Mouse (Mus musculus) cerebellum, postnatal 36 days (tissue): ENCODE data around the gene Cd9.

Experiments
- DNase-seq, 2 experiments: peaks; one replicate each; pipeline ENCODE4 v3.0.0; 2021 to 2022; ENCODE audit warnings: mixed read lengths in 2 of 2

Cd9 gene

GRCm38 (mm10) chr6:125473939-125474338, 20.7 kb downstream of the Cd9 start:
- no peak for DNase-seq

DNA sequence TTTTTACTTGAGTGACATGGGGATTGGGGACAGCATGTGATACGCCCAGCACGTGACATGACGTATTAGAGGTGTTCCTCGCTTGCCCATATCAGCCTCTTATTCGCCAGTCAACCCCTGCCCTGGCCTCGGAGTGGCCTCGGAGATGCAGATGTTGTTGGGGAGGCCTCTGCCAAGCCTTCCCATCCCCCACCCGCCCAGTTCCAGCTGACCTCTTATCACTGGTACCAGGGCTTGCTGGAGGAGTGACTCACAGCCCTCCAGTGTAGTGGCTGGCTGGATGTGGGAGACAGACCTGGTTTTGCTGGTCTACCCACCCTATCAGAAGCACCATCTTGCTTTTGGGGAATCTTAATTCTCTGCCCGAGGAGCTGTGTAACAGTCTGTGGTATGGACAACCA, 21.3 kb downstream of the Cd9 start:
- DNase-seq, result no peak

DNA sequence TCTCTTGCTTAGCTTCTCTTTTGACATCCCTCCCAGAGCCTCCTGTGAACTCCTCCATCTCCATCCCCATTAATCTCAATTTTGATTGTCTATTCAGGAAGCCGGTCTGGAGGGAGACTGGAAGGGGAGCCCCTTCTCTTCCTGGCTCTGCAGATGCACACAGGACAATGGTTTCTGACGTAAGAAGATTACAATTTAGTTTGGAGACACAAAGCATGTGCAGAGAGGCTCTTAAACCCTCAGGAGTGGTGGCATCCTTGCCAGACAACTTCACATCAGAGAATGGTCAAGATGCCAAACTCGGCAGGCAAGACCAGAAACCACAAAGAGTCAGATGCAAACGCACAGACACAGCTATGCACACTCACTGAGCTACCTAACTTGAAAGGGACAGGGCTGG, 22.7 kb downstream of the Cd9 start:
- DNase-seq, result no peak

DNA sequence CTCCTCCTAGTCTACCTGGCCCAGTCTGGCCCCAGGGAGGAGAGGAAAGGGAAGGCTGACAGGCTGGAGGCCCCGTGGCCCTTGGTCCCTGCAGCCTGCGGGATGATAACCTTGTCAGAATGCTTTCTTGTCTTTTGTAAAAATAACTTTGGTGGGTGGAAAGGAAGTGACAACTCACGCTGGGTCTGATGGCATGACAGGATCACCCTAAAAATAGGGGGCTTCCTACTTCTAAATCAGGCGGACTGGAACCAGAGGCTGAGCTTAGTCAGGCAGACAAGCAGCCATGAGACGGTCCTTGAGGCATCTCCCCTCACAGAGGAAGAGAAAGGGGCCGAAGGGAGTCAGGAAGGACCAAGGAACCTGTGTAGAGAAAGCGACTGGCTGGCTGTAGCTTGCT, 23.3 kb downstream of the Cd9 start:
- DNase-seq, result no peak

- DNase-seq, result no peak
Observed at GRCm38 (mm10) chr6:125470616-125471015, 24.0 kb downstream of the Cd9 start.

DNA sequence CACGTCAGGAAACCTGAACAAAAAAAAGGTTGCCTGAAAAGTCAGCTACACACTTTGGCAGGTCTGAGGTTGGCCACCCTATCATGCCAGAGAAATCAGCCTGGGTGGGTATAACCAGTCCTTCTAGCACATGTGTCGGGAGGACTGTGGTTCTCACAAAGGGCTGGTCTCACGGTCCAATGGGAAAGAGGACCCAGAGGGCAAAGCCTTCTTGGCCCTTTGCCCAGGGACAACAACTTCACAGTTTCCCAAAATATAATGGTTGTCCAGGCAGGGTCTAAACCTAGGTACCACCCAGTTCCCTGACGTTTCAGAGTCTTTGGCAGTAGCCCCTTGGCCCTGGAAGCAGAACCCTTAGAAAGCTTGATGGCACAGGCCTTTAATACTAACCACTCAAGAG, 25.4 kb downstream of the Cd9 start:
- no peak for DNase-seq

GRCm38 (mm10) chr6:125468179-125468960, 26.2 kb downstream of the Cd9 start:
- no peak for DNase-seq

GRCm38 (mm10) chr6:125467301-125467715, 27.3 kb downstream of the Cd9 start:
- DNase-seq, result peak; percentile 33 to 40

GRCm38 (mm10) chr6:125462312-125462711, 32.3 kb downstream of the Cd9 start:
- no peak for DNase-seq

GRCm38 (mm10) chr6:125461788-125462187, 32.8 kb downstream of the Cd9 start:
- DNase-seq, result no peak

DNA sequence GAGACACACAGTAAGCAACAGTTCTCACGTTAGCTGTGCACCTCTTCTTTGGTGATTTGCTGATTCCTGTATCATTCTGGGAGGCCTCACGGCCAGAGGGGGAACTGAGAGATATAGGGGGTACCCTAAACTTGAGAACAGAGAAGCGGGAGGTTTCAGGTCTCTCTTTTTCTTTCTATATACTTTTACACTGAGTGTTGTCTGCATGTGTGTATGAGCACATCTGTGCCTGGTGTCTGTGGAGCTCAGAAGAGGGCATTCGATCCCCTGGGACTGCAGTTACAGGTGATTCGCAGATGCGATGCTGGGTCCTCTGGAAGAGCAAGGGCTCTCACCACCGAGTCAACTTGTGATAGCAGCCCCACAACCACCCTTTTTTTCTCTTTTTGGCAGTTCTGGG, 33.3 kb downstream of the Cd9 start:
- no peak for DNase-seq

- no peak for DNase-seq
Observed at GRCm38 (mm10) chr6:125460589-125460988, 34.0 kb downstream of the Cd9 start.

GRCm38 (mm10) chr6:125459903-125460302, 34.7 kb downstream of the Cd9 start:
- no peak for DNase-seq

DNA sequence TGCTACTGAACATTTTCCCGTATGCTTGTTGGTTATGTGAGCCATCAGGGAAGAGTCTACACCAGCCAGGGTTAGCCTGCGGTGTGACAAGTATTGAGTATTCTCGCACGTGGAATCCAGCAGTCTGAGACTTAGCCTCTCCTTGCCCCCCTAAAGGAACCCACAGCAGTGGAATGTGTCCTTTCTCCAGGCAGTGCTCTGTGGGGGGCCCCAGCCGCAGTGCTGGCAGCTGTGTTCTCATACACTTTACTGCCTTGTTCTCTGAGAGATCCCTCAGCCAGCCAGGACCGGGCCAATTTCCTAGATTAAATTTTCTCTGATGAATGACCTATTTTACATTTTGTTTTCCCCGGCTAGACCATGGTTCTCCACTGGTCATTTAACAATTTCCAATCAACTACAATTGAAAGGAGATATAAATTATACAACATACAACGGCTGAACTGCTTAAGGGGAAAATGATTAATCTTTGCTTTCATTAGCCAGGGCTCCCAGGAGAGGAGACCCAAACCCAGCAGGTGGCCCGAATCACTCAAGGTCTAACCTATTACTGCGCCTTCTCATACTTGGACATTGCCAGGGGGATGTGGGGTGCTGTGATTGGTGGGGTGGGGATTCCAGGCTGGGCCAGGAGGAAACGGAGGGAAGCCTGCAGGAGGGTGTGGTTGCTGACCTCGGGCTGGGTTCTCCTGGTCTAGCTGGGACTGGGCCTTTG, 38.6 kb downstream of the Cd9 start:
- DNase-seq, result no peak

DNA sequence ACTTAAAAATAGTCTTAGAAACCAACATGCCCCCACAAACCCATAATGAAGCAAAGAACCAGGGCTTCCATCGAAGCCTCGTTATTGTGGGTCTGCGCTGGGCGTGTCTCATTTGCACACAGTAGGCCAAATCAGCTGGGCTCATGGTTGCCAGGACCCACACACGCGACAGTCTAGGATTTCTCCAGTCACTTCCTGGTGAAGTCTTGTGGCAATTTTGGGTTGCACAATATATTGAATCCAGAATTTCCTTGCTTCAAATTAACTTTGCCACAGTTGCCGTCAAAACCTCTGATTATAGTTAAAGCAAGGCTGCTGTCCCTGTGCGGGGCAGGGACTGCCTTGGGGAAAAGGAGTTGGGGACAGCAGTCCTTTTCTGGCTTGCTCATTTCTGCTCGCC, 39.9 kb downstream of the Cd9 start:
- no peak for DNase-seq

GRCm38 (mm10) chr6:125454299-125454698, 40.3 kb downstream of the Cd9 start:
- DNase-seq, result no peak

DNA sequence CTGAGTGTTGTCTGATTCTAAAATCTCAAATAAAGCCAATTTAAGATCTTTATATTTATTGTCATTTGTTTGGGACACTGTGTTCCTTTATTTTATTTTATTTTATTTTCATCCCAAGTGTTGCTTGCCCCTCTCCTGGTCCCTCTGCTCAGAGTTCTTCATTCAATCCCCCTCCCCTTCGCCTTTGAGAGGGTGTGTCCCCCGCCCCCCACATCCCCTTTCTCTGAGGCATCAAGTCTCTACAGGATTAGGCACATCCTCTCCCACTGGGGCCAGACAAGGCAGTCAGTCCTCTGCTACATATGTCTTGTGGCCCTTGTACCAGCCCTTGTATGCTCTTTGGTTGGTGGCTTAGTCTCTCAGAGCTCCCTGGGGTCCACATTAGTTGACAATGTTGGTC, 46.9 kb downstream of the Cd9 start:
- no peak for DNase-seq

DNA sequence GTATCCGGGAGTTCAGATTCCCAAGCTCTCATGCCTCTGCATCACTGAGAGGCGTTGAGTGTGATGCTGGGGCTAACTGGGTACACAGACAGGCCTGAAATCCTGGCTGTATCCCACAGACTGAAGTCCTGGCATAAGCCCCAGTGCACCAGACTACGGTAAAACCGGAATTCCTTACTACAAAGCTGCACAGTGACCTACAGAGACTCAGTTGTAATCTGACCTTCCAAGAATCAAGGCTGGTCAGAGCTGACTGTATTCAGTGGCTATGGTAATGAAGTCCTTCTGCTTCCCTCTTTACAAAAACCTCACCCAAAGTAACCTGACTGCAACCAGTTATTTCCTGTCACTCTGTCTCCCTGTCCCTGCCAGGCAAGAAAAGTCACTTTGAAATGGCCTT, 47.4 kb downstream of the Cd9 start:
- no peak for DNase-seq

DNA sequence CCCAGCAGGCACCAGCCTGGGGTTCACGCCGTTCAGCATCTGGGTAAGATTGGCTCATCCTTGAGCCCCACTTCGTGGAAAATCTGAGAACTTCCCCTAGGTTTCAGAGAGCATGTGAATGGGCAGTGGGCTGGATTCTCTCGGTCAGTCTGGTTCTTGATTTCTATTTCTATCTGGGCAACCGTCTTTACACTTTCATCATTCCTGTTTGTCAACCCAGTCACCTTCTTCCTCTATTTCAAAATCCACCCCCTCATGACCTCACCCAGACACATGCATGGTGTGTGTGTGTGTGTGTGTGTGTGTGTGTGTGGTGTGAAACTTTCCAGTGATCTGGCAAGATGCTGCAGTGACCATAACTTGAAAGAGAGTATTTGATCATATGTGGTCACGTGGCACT, 49.2 kb downstream of the Cd9 start:
- no peak for DNase-seq

DNA sequence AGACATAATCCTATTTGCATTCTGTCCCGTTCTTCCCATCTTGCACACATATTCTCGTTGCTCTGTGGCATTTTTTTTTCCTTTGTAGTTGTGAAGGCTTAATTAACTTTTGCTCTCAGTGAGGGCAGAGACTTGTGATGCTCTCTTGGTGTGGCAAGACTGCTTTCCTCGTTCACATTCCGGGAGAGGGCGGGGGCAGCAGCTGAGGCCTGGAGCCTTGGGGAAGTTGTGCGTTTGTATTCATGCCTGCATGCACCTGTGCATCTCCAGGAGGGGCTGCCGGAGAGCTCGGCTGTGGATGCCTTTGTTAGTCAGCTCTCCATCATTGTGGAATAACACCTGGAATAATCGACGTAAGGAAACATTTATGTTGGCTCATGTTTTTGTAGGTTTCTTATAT, 52.0 kb downstream of the Cd9 start:
- no peak for DNase-seq

GRCm38 (mm10) chr6:125436753-125437152, 57.8 kb downstream of the Cd9 start:
- no peak for DNase-seq

GRCm38 (mm10) chr6:125434735-125435518, 59.7 kb downstream of the Cd9 start:
- no peak for DNase-seq

- no peak for DNase-seq
Observed at GRCm38 (mm10) chr6:125433704-125434447, 60.7 kb downstream of the Cd9 start.
